Mouse (Mus musculus): Measurements from ENCODE around the gene Hltf. TPM values are rescaled to one million over a fixed set of nuclear protein-coding genes. Genes with fewer than 3 reads are reported as not detected.
A peak's percentile ranks its signal among the peaks of the same experiment; 100 is the strongest.

Hltf gene
- polyA plus RNA-seq, 1 experiment from 2014 or later = 21.8 TPM

DNA sequence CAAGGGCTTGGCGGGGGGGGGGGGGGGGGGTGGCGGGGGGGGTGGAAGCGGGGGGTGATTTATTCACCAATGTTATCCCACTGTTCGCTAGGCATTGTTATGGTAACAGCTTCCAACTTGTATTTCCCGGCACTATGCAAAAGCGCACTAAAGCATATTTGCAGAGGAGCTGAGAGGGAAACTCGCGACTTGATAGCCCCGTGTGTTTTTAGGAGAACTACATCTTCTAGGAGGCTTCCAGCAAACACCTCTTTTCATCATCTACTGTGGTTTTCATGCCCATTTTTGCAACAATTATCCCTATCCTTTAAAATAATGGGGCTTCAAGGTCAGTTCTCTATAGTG lies 558 bp downstream of the Hltf start:
- ATAC-seq (replicated peaks; ENCODE audit: insufficient number of reproducible peaks, low FRiP score, low TSS enrichment) = no peak
- H3K9ac ChIP-seq (ENCODE audit: low read depth, low read length) = peak overlapping the region; percentile 84
- no peaks in the 10 kb centered on the region for H3K27me3 ChIP-seq (ENCODE audit: control insufficient read depth, insufficient read depth, low read length)
- peaks cover 4% of the 10 kb centered on the region; the same call in 1 of the 2 replicates for H3K4me1 ChIP-seq (ENCODE audit: control insufficient read depth, insufficient read depth, low read length)
- no peak overlapping the region for H3K27ac ChIP-seq (ENCODE audit: low read depth, low read length)
- under 1% methylated on average over 6 of the region's 9 CpGs for WGBS (ENCODE audit: insufficient replicate concordance)
- H3K4me3 ChIP-seq (ENCODE audit: low read depth, low read length) = peak overlapping the region; percentile 77
- no peaks in the 10 kb centered on the region for H3K36me3 ChIP-seq (ENCODE audit: control insufficient read depth, insufficient read depth, low read length)
- H3K9me3 ChIP-seq (replicated peaks; ENCODE audit: control insufficient read depth, low read length) = no peaks in the 10 kb centered on the region
- H3K4me2 ChIP-seq = peak overlapping the region; percentile 67

DNA sequence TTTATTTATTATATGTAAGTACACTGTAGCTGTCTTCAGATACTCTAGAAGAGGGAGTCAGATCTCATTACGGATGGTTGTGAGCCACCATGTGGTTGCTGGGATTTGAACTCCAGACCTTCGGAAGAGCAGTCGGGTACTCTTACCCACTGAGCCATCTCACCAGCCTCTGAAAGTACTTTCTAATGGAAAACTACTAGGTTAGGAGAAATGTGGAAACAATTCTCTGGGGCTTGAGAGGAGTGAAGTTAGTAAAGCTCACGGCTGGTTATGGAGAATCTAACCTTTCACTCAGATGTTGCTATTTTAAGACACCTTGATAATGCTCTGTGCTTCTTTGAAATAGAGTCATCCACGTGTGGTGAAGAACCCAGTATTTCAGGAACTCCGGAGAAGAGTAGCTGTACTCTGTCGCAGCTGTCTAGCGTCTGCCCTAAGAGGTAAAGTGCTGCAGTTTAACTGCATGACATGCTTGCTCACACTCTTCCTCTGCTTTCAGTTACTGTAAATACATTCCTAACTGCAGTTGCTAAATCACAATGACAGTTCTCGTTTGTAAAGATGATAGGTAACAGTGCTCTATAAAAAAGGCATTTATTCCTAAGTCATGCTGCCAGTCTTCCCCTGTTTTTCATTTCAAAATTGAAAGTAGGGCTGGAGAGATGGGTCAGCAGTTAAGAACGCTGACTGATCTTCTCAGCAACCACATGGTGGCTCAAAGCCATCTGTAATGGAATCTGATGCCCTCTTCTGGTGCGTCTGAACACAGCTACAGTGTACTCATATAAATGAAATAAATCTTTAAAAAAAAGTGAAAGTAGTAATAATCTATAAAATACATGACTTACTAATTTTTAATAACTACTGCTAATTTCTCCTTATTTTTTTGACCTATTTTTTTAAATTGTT lies 18.8 kb downstream of the Hltf start:
- H3K4me1 ChIP-seq (ENCODE audit: control insufficient read depth, insufficient read depth, low read length) = peaks cover 5% of the 10 kb centered on the region
- no peaks in the 10 kb centered on the region; the same call in 1 of the 2 replicates for H3K36me3 ChIP-seq (ENCODE audit: control insufficient read depth, insufficient read depth, low read length)
- ATAC-seq (replicated peaks; ENCODE audit: insufficient number of reproducible peaks, low FRiP score, low TSS enrichment) = no peak; the same call in 1 of the 2 replicates
- 58% methylated on average over 11 of the region's 11 CpGs for WGBS (ENCODE audit: insufficient replicate concordance)
- peak overlapping the region; percentile 34 for H3K4me2 ChIP-seq
- H3K9me3 ChIP-seq (replicated peaks; ENCODE audit: control insufficient read depth, low read length) = no peaks in the 10 kb centered on the region
- H3K27ac ChIP-seq (ENCODE audit: low read depth, low read length) = peak overlapping the region; percentile 83
- H3K4me3 ChIP-seq (ENCODE audit: low read depth, low read length) = no peak overlapping the region
- no peaks in the 10 kb centered on the region for H3K27me3 ChIP-seq (ENCODE audit: control insufficient read depth, insufficient read depth, low read length)
- H3K9ac ChIP-seq (ENCODE audit: low read depth, low read length) = no peak overlapping the region; the same call in 1 of the 2 replicates

DNA sequence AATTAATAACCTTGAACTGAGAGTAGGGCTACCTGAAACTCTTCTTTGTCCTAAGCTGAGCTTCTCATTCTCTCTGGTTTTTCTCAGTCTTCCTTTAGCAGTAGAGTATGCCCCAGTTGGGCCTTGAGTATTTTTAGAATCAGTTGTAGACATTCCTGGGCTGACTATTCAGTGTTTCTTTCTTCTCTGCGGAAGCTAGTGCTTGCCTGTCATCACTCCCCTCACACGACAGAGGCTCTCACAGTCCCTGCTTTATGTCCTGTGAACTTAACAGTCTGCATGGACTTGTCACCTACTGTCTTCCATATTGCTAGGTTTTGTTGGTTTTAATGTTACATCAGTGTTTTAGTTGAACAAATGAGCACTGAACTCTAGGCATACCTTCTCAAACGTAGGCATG lies 24.6 kb downstream of the Hltf start:
- H3K27me3 ChIP-seq (ENCODE audit: control insufficient read depth, insufficient read depth, low read length) = no peaks in the 10 kb centered on the region
- ATAC-seq (replicated peaks; ENCODE audit: insufficient number of reproducible peaks, low FRiP score, low TSS enrichment) = peak; percentile 81

DNA sequence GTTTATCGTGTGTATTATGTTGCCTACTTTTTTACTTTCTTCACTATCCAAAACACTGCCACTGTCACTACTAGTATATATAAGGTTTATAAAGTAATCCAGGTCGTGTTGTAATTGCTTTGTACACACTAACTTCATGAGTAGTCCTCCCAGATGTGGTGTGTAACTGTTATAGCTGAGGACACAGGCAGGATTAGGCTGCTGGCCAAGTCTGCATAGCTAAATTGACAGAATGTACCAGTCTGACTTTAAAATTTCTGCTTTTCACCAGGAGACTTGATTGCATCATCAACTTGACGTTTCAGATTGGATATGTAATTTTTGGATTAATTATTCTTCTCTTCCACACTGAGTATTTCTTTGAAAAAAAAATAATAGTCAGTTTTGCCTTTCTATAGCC lies 46.2 kb downstream of the Hltf start:
- Histone ChIP-seq H3K4me3 (ENCODE audit: low read depth, low read length) (no peak overlapping the region), H3K4me2 (no peak overlapping the region), H3K9me3 (replicated peaks; ENCODE audit: control insufficient read depth, low read length) (no peaks in the 10 kb centered on the region), H3K9ac (ENCODE audit: low read depth, low read length) (no peak overlapping the region), H3K27ac (ENCODE audit: low read depth, low read length) (no peak overlapping the region), H3K36me3 (ENCODE audit: control insufficient read depth, insufficient read depth, low read length) (peaks cover 3% of the 10 kb centered on the region; the same call in 1 of the 2 replicates), H3K27me3 (ENCODE audit: control insufficient read depth, insufficient read depth, low read length) (no peaks in the 10 kb centered on the region), H3K4me1 (ENCODE audit: control insufficient read depth, insufficient read depth, low read length) (no peaks in the 10 kb centered on the region)
- no peak for ATAC-seq (replicated peaks; ENCODE audit: insufficient number of reproducible peaks, low FRiP score, low TSS enrichment)
- 74% methylated on average over 3 of the region's 3 CpGs for WGBS (ENCODE audit: insufficient replicate concordance)

More for the DNA sequence above, 24.6 kb downstream of the Hltf start:
- Histone ChIP-seq H3K9me3 (replicated peaks; ENCODE audit: control insufficient read depth, low read length) (no peaks in the 10 kb centered on the region), H3K27ac (ENCODE audit: low read depth, low read length) (peak overlapping the region; percentile 92), H3K9ac (ENCODE audit: low read depth, low read length) (peak overlapping the region; percentile 7; the same call in 1 of the 2 replicates), H3K4me1 (ENCODE audit: control insufficient read depth, insufficient read depth, low read length) (peaks cover 8% of the 10 kb centered on the region), H3K36me3 (ENCODE audit: control insufficient read depth, insufficient read depth, low read length) (no peaks in the 10 kb centered on the region; the same call in 1 of the 2 replicates), H3K4me3 (ENCODE audit: low read depth, low read length) (no peak overlapping the region), H3K4me2 (peak overlapping the region; percentile 37)
- 23% methylated on average over 3 of the region's 3 CpGs for WGBS (ENCODE audit: insufficient replicate concordance)

DNA sequence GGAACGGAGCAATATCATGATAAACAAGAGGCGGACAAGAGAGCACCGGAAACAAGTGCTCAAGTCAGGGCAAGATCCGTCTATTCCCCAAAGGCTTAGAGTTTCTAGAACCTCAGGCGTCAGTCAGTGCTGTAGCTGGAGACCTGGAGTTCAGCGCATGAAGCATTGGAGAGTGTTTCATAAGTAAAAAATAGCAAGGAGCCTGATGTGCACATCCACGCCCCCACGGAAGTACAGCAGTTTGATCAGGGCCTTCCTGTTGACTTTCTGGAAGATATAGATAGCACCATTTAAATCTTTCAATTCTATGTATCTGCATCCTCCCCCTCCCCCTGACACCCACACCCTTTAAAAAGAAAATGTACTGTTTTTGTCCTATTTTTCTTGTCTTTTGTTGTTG lies 46.7 kb downstream of the Hltf start:
- Histone ChIP-seq H3K36me3 (ENCODE audit: control insufficient read depth, insufficient read depth, low read length) (peaks cover 3% of the 10 kb centered on the region; the same call in 1 of the 2 replicates), H3K9me3 (replicated peaks; ENCODE audit: control insufficient read depth, low read length) (no peaks in the 10 kb centered on the region), H3K4me2 (no peak overlapping the region), H3K4me1 (ENCODE audit: control insufficient read depth, insufficient read depth, low read length) (no peaks in the 10 kb centered on the region), H3K27ac (ENCODE audit: low read depth, low read length) (no peak overlapping the region), H3K4me3 (ENCODE audit: low read depth, low read length) (no peak overlapping the region), H3K9ac (ENCODE audit: low read depth, low read length) (no peak overlapping the region), H3K27me3 (ENCODE audit: control insufficient read depth, insufficient read depth, low read length) (no peaks in the 10 kb centered on the region)
- 64% methylated on average over 8 of the region's 8 CpGs for WGBS (ENCODE audit: insufficient replicate concordance)
- ATAC-seq (replicated peaks; ENCODE audit: insufficient number of reproducible peaks, low FRiP score, low TSS enrichment) = no peak

DNA sequence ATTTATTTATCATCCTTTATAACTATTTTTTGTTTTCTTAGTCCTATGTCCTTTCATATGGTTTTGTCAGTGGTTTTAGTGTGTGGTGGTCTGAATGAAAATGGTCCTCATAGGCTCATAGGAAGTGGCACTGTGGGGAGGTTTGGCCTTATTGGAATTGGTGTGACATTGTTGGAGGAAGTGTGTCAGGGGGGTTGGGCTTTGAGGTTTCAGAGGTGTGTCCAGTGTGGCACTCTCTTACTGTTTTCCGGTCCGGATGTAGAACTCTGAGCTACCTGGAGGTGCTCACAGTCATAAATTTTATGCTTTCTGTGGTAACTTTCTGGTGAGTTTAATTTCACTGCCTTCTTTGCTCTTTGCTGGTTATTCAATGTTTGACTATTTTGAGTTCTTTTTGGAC lies 47.2 kb downstream of the Hltf start:
- no peaks in the 10 kb centered on the region for H3K4me1 ChIP-seq (ENCODE audit: control insufficient read depth, insufficient read depth, low read length)
- no peaks in the 10 kb centered on the region for H3K27me3 ChIP-seq (ENCODE audit: control insufficient read depth, insufficient read depth, low read length)
- H3K4me2 ChIP-seq = no peak overlapping the region
- 87% methylated on average over 2 of the region's 2 CpGs for WGBS (ENCODE audit: insufficient replicate concordance)
- no peak overlapping the region for H3K4me3 ChIP-seq (ENCODE audit: low read depth, low read length)
- ATAC-seq (replicated peaks; ENCODE audit: insufficient number of reproducible peaks, low FRiP score, low TSS enrichment) = no peak
- no peaks in the 10 kb centered on the region for H3K9me3 ChIP-seq (replicated peaks; ENCODE audit: control insufficient read depth, low read length)
- no peak overlapping the region for H3K9ac ChIP-seq (ENCODE audit: low read depth, low read length)
- H3K27ac ChIP-seq (ENCODE audit: low read depth, low read length) = no peak overlapping the region
- H3K36me3 ChIP-seq (ENCODE audit: control insufficient read depth, insufficient read depth, low read length) = peaks cover 3% of the 10 kb centered on the region; the same call in 1 of the 2 replicates

DNA sequence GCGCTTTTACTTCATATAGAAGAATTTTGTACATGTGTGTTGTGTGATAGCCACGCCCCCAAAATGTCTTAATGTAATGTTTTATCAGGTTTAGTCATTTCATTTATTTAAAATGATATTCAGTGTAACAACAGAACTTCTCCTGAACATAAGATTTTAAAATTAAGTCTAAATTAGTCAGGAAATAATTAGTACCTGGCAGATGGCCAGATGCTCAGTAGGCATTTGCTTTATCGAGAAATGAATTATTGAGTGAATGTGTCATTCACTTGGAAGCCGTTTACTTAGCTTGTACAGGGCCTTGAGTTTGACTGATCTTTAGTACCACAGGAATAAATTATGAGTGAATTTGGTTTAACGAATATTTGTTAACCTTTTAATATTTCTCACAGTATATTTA lies 51.3 kb downstream of the Hltf start:
- WGBS (ENCODE audit: insufficient replicate concordance) = 91% methylated on average over 5 of the region's 5 CpGs
- Histone ChIP-seq H3K4me2 (no peak overlapping the region), H3K27ac (ENCODE audit: low read depth, low read length) (no peak overlapping the region), H3K4me3 (ENCODE audit: low read depth, low read length) (no peak overlapping the region), H3K36me3 (ENCODE audit: control insufficient read depth, insufficient read depth, low read length) (peaks cover 11% of the 10 kb centered on the region), H3K4me1 (ENCODE audit: control insufficient read depth, insufficient read depth, low read length) (no peaks in the 10 kb centered on the region), H3K9me3 (replicated peaks; ENCODE audit: control insufficient read depth, low read length) (no peaks in the 10 kb centered on the region), H3K9ac (ENCODE audit: low read depth, low read length) (no peak overlapping the region), H3K27me3 (ENCODE audit: control insufficient read depth, insufficient read depth, low read length) (no peaks in the 10 kb centered on the region)
- ATAC-seq (replicated peaks; ENCODE audit: insufficient number of reproducible peaks, low FRiP score, low TSS enrichment) = no peak

DNA sequence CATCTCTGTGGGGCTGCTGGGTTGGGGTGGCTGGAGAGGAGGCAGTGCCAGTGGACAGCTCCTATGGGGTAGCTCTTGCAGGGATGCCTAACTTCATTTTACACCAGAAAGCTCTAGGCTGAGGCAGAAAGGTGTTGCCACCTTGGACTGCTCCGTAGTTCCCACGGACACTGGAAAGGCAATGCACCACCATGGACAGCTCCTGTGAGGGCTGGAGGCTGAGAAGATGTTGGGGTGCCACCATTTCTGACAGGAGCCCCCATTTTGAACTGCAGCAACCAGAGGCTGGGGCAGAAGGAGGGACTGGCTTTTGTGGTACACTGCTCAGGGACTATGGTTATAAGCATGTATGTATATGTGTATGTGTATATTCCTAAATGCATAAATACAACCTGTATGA lies 54.3 kb downstream of the Hltf start:
- Histone ChIP-seq H3K4me2 (no peak overlapping the region), H3K27me3 (ENCODE audit: control insufficient read depth, insufficient read depth, low read length) (no peaks in the 10 kb centered on the region), H3K36me3 (ENCODE audit: control insufficient read depth, insufficient read depth, low read length) (peaks cover 10% of the 10 kb centered on the region), H3K27ac (ENCODE audit: low read depth, low read length) (no peak overlapping the region), H3K4me1 (ENCODE audit: control insufficient read depth, insufficient read depth, low read length) (no peaks in the 10 kb centered on the region), H3K9me3 (replicated peaks; ENCODE audit: control insufficient read depth, low read length) (no peaks in the 10 kb centered on the region), H3K4me3 (ENCODE audit: low read depth, low read length) (no peak overlapping the region), H3K9ac (ENCODE audit: low read depth, low read length) (no peak overlapping the region)
- WGBS (ENCODE audit: insufficient replicate concordance) = 100% methylated on average over 2 of the region's 2 CpGs
- no peak for ATAC-seq (replicated peaks; ENCODE audit: insufficient number of reproducible peaks, low FRiP score, low TSS enrichment)

All from heart, embryonic 11.5 days (tissue).